In the genomic region with DNA sequence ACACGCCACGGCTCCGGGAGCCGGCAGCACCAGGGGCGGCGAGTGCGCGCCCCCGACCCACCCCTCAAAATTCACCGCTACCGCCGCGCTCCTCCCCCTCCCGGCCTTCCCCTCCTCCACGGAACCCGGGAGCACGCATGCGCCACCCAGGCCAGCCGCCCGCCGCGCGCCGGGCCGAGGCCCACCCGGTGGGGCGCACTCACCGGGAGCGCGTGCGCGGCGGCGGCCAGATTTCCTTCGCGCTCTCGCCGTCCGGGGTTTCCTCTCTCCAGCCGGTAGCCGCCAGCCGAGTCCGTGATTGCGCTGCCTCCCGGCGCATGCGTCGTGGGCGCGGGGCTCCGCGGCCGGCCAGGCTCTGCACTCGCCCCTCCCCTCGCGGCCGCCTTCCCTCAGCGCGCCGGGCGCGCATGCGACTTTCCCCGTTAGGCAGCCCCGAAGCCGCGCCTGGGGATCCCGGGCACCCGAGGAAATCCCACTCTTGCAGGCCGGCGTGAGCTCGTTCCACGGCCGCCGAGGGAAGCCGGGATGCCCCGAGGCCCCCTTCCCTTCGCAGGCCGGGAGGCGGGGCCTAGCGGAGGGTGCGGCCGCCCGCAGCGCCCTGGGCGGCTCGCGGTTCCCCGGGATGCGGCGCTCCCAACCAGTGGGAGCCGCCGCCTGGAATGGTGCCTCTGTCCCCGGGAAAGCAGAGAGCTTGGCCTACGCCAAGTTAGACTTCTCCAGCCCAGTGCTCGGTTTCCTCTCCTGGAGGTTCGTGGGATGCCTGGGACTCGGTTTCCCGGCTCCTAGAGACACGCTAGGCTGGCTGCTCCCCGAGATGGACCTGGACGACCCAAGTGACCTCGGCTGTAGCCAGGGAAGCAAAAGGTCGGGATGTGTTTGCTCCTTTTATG, we compare ENCODE assay signal across 8 mouse cellular contexts. TPM values are rescaled to one million over a fixed set of nuclear protein-coding genes. Genes with fewer than 3 reads are reported as not detected.
DNase-seq lines count a peak whose midpoint lies in the region; ATAC-seq lines count a peak whose summit lies in the region.

A gene (minus strand): TSS at position 341 of the 890 bp plus-strand sequence.

- no peaks in the 10 kb centered on the region for H3K4me1 ChIP-seq in hindbrain, embryonic 11.5 days (replicated peaks; ENCODE audit: control insufficient read depth, insufficient read depth, low read length)

- peak within 1 kb of the TSS; percentile 84 for H3K9ac ChIP-seq in hindbrain, embryonic 11.5 days (ENCODE audit: low read depth, low read length)

- under 1% methylated on average over 69 of the region's 104 CpGs for WGBS in hindbrain, embryonic 11.5 days

- DNase-seq in Muller cell, postnatal 12 days (ENCODE audit: inconsistent ontology term): peak; percentile 95
- peak; percentile 89 for DNase-seq in cerebellum, adult 8-10 months
- DNase-seq in frontal cortex, postnatal 10 days (ENCODE audit: low spot score in 2 of 2): peak; percentile 83 to 91
- peak; percentile 93 for DNase-seq in hindbrain, embryonic 11.5 days (ENCODE audit: low spot score)
- peak; percentile 92 to 93 for DNase-seq in layer of hippocampus, postnatal 14 days (ENCODE audit: low spot score in 2 of 2)
- peak; percentile 92 for DNase-seq in lung, postnatal 10 days
- peak; percentile 81 for DNase-seq in ovary, postnatal 14 days (ENCODE audit: low spot score)
- DNase-seq in thymus, postnatal 10 days (ENCODE audit: low spot score in 2 of 2): peak; percentile 70 to 77

- peak within 1 kb of the TSS; percentile 98 for H3K27ac ChIP-seq in hindbrain, embryonic 11.5 days (ENCODE audit: low read depth, low read length)

- H3K4me2 ChIP-seq in hindbrain, embryonic 11.5 days (replicated peaks; ENCODE audit: low read depth, low read length): peak within 1 kb of the TSS; percentile 56

- ATAC-seq in hindbrain, embryonic 11.5 days (ENCODE audit: low FRiP score): peak; percentile 88

- no peaks in the 10 kb centered on the region for H3K27me3 ChIP-seq in hindbrain, embryonic 11.5 days (ENCODE audit: control insufficient read depth, insufficient read depth, low read length)

- H3K36me3 ChIP-seq in hindbrain, embryonic 11.5 days (ENCODE audit: control insufficient read depth, insufficient read depth, low read length): no peaks in the 10 kb centered on the region

- no peaks in the 10 kb centered on the region for H3K9me3 ChIP-seq in hindbrain, embryonic 11.5 days (ENCODE audit: control insufficient read depth, low read length)

- peak within 1 kb of the TSS; percentile 76 for H3K4me3 ChIP-seq in hindbrain, embryonic 11.5 days (ENCODE audit: low read depth, low read length)

RNA-seq across cellular contexts. Expression of the gene that starts here (rescaled TPM):
- 13.9 and 16.6 TPM in 2 replicates for polyA plus RNA-seq in hindbrain, embryonic 11.5 days (2014; fragmentation: Nextera tagmentation; extraction: Ambion mirVana)
- total RNA-seq in layer of hippocampus, postnatal 14 days (2021): 10 to 100 TPM; 47.9 to 48.5 TPM

Comparison
In these comparisons a context has a peak if more than half of its experiments do, and no peak if none do; other contexts are left out.
1. Peak in every context shown above with its lines: DNase-seq, ATAC-seq, H3K4me3 ChIP-seq and H3K27ac ChIP-seq.